Mouse (Mus musculus) spleen, adult 2 months (tissue): ENCODE results near the gene Pde11a. TPM values are rescaled to one million over a fixed set of nuclear protein-coding genes. Genes with fewer than 3 reads are reported as not detected.
A peak's percentile ranks its signal among the peaks of the same experiment; 100 is the strongest.

Experiments used
- DNase-seq, 2 experiments: peaks; one replicate each; pipeline versions ENCODE4 v3.0.0 to v3.0.0-alpha.2; 2012 to 2021; ENCODE audit warnings: low spot score in 2 of 2, low read depth in 1 of 2
- H3K27ac ChIP-seq: fragments of 200-500 bp; 2 replicates; pipeline ENCODE4 v1.5.1; 2012; ENCODE audit warnings: low read length, inconsistent platforms; ENCODE audit not compliant: insufficient read depth
- H3K27me3 ChIP-seq: fragments of 200-500 bp; 2 replicates; pipeline ENCODE4 v1.6.1; 2012; ENCODE audit warnings: mild to moderate bottlenecking, moderate library complexity, low read length, inconsistent platforms; ENCODE audit not compliant: control insufficient read depth, insufficient read depth
- H3K36me3 ChIP-seq: fragments of 200-500 bp; 2 replicates; pipeline ENCODE4 v1.6.1; 2012; ENCODE audit warnings: mild to moderate bottlenecking, low read length, inconsistent platforms; ENCODE audit not compliant: control insufficient read depth, insufficient read depth
- H3K4me1 ChIP-seq: fragments of 200-500 bp; 2 replicates; pipeline ENCODE4 v1.6.1; 2011; ENCODE audit warnings: inconsistent platforms; ENCODE audit not compliant: control insufficient read depth, insufficient read depth, insufficient read length
- H3K4me3 ChIP-seq: fragments of 200-500 bp; 2 replicates; pipeline ENCODE4 v1.5.1; 2011; ENCODE audit warnings: mild to moderate bottlenecking, inconsistent platforms; ENCODE audit not compliant: insufficient read depth, insufficient read length; ENCODE audit errors: extremely low read depth
- CTCF ChIP-seq: fragments of 200-500 bp; IDR thresholded peaks from 2 replicates; pipeline ENCODE4 v1.5.1; 2011; ENCODE audit warnings: mild to moderate bottlenecking, inconsistent platforms; ENCODE audit not compliant: insufficient read depth, insufficient read length, insufficient replicate concordance; ENCODE audit errors: extremely low read depth
- POLR2A ChIP-seq: fragments of 200-500 bp; IDR thresholded peaks from 2 replicates; pipeline ENCODE4 v1.6.1; 2011; ENCODE audit warnings: low read depth, low read length, inconsistent platforms
- WGBS: fragments of 180-500 bp; shearing (Covaris S2); methylation state at CpG from one replicate; pipeline ENCODE4 v1.1.7; 2018; 5-methylcytosine and 5-hydroxymethylcytosine counted together
- polyA plus RNA-seq: library from polyadenylated mRNA; depleted of rRNA; stranded (reverse); fragments of >200 nt; gene quantifications from 2 replicates; pipeline ENCODE4 v1.2.3, GENCODE M21; 2012

Pde11a gene
- polyA plus RNA-seq, 1 experiment = 0.26 TPM

- WGBS = 90% methylated on average over 11 of the region's 11 CpGs
- no peak for DNase-seq
- Histone ChIP-seq H3K36me3 (no peaks in the 10 kb centered on the region), H3K4me1 (no peaks in the 10 kb centered on the region), H3K27me3 (no peaks in the 10 kb centered on the region), H3K4me3 (no peak overlapping the region), H3K27ac (no peak overlapping the region)
- TF ChIP-seq POLR2A (no peak), CTCF (no peak)
These were observed 287.2 kb downstream of the Pde11a start for GRCm38 (mm10) chr2:76051385-76051784.

- no peak overlapping the region for H3K4me3 ChIP-seq
- no peaks in the 10 kb centered on the region for H3K27me3 ChIP-seq
- H3K4me1 ChIP-seq = no peaks in the 10 kb centered on the region
- whole genome bisulfite sequencing = 86% methylated on average over 4 of the region's 4 CpGs
- DNase-seq = no peak
- TF ChIP-seq CTCF (no peak), POLR2A (no peak)
- no peaks in the 10 kb centered on the region for H3K36me3 ChIP-seq
- no peak overlapping the region for H3K27ac ChIP-seq
These were observed 287.7 kb downstream of the Pde11a start for GRCm38 (mm10) chr2:76050911-76051310.

GRCm38 (mm10) chr2:76050092-76050491 lies 288.5 kb downstream of the Pde11a start:
- TF ChIP-seq CTCF (no peak), POLR2A (no peak)
- no peak overlapping the region for H3K4me3 ChIP-seq
- H3K27ac ChIP-seq = 0 out of 2 replicates have a peak overlapping the region, but pooled peaks have one; percentile 35
- 84% methylated on average over 10 of the region's 10 CpGs for WGBS
- DNase-seq = no peak
- no peaks in the 10 kb centered on the region for H3K27me3 ChIP-seq
- no peaks in the 10 kb centered on the region for H3K36me3 ChIP-seq
- H3K4me1 ChIP-seq = no peaks in the 10 kb centered on the region

GRCm38 (mm10) chr2:76049529-76049928 lies 289.0 kb downstream of the Pde11a start:
- 59% methylated on average over 8 of the region's 8 CpGs for WGBS
- Histone ChIP-seq H3K4me1 (no peaks in the 10 kb centered on the region), H3K27me3 (no peaks in the 10 kb centered on the region), H3K4me3 (no peak overlapping the region), H3K27ac (0 out of 2 replicates have a peak overlapping the region, but pooled peaks have one; percentile 35), H3K36me3 (no peaks in the 10 kb centered on the region)
- no peak for DNase-seq
- TF ChIP-seq CTCF (no peak), POLR2A (no peak)

- Histone ChIP-seq H3K4me1 (no peaks in the 10 kb centered on the region), H3K36me3 (no peaks in the 10 kb centered on the region), H3K4me3 (no peak overlapping the region), H3K27ac (no peak overlapping the region), H3K27me3 (no peaks in the 10 kb centered on the region)
- DNase-seq = no peak
- 92% methylated on average over 12 of the region's 12 CpGs for WGBS
- TF ChIP-seq CTCF (no peak), POLR2A (no peak)
These were observed 290.8 kb downstream of the Pde11a start for GRCm38 (mm10) chr2:76047740-76048139.

GRCm38 (mm10) chr2:76042210-76042609 lies 296.4 kb downstream of the Pde11a start:
- WGBS = 55% methylated on average over 10 of the region's 10 CpGs

GRCm38 (mm10) chr2:76040116-76040515 lies 298.5 kb downstream of the Pde11a start:
- TF ChIP-seq POLR2A (no peak), CTCF (no peak)
- no peaks in the 10 kb centered on the region for H3K27me3 ChIP-seq
- WGBS = 71% methylated on average over 7 of the region's 7 CpGs
- no peak overlapping the region for H3K4me3 ChIP-seq
- H3K27ac ChIP-seq = no peak overlapping the region
- H3K4me1 ChIP-seq = no peaks in the 10 kb centered on the region
- no peak for DNase-seq
- no peaks in the 10 kb centered on the region for H3K36me3 ChIP-seq

More at GRCm38 (mm10) chr2:76042210-76042609, 296.4 kb downstream of the Pde11a start:
- no peak for DNase-seq
- Histone ChIP-seq H3K27ac (no peak overlapping the region), H3K36me3 (no peaks in the 10 kb centered on the region), H3K27me3 (no peaks in the 10 kb centered on the region), H3K4me3 (no peak overlapping the region), H3K4me1 (no peaks in the 10 kb centered on the region)
- TF ChIP-seq CTCF = no peak
- no peak for TF ChIP-seq POLR2A
